In genomic region chr9:40332731-40333648, GRCm38 (mm10) we compare ENCODE assay signal across 9 mouse cellular contexts.
DNase-seq lines count a peak whose midpoint lies in the region; ATAC-seq and TF ChIP-seq lines count a peak whose summit lies in the region.
"Had no signal": no experiment of that assay in that cellular context is flagged by ENCODE, and none has a peak within 500 bp of the region (broad histone marks: within the 10 kb centered on the region; RNA-seq: fewer than 3 reads in every experiment).

No protein-coding gene starts in this region.

- TF ChIP-seq POLR2A in ES-Bruce4 (IDR thresholded peaks at IDR 0.05; ENCODE audit: insufficient read depth, low read length): no peak

- TF ChIP-seq CTCF in E14TG2a.4 (conservative IDR thresholded peaks at IDR 0.05; ENCODE audit: low read length) (no peak), ES-Bruce4 (IDR thresholded peaks at IDR 0.05; ENCODE audit: low read depth, low read length) (no peak)

- 81% methylated on average over 31 of the region's 31 CpGs for WGBS in hindbrain, embryonic 11.5 days
- WGBS in hindbrain, embryonic 13.5 days: 83% methylated on average over 31 of the region's 31 CpGs

- H3K27ac ChIP-seq in hindbrain, embryonic 11.5 days (ENCODE audit: low read depth, low read length): no peak overlapping the region
- no peak overlapping the region for H3K27ac ChIP-seq in hindbrain, embryonic 13.5 days
- H3K27ac ChIP-seq in ES-Bruce4 (ENCODE audit: insufficient read depth, low read length): peak overlapping the region; percentile 1
- H3K27ac ChIP-seq: liver, embryonic 14.5 days had no signal

- no peak overlapping the region for H3K9ac ChIP-seq in hindbrain, embryonic 11.5 days (ENCODE audit: low read depth, low read length)
- no peak overlapping the region for H3K9ac ChIP-seq in hindbrain, embryonic 13.5 days
- H3K9ac ChIP-seq in ES-Bruce4 (ENCODE audit: low read depth, poor library complexity, severe bottlenecking): peak overlapping the region; percentile 19
- H3K9ac ChIP-seq: liver, embryonic 14.5 days had no signal

- no peak overlapping the region for H3K4me3 ChIP-seq in hindbrain, embryonic 11.5 days (ENCODE audit: low read depth, low read length)
- no peak overlapping the region for H3K4me3 ChIP-seq in hindbrain, embryonic 13.5 days
- H3K4me3 ChIP-seq in E14TG2a.4 (replicated peaks; ENCODE audit: low read length) (peak overlapping the region; percentile 80), ES-Bruce4 (ENCODE audit: low read depth, low read length) (peak overlapping the region; percentile 66)

- H3K27me3 ChIP-seq in hindbrain, embryonic 11.5 days (ENCODE audit: control insufficient read depth, insufficient read depth, low read length): no peaks in the 10 kb centered on the region
- no peaks in the 10 kb centered on the region for H3K27me3 ChIP-seq in hindbrain, embryonic 13.5 days
- H3K27me3 ChIP-seq in E14TG2a.4 (ENCODE audit: insufficient read depth, low read length) (no peaks in the 10 kb centered on the region), ES-Bruce4 (ENCODE audit: control insufficient read depth, insufficient read depth, low read length, poor library complexity, severe bottlenecking) (no peaks in the 10 kb centered on the region)

- H3K4me1 ChIP-seq in hindbrain, embryonic 11.5 days (replicated peaks; ENCODE audit: control insufficient read depth, insufficient read depth, low read length): no peaks in the 10 kb centered on the region
- peaks cover 15% of the 10 kb centered on the region for H3K4me1 ChIP-seq in hindbrain, embryonic 13.5 days (replicated peaks)
- H3K4me1 ChIP-seq in E14TG2a.4 (replicated peaks; ENCODE audit: low read depth, low read length) (peaks cover 78% of the 10 kb centered on the region), ES-Bruce4 (ENCODE audit: control insufficient read depth, insufficient read depth, low read length) (peaks cover 5% of the 10 kb centered on the region)

- no peaks in the 10 kb centered on the region for H3K36me3 ChIP-seq in hindbrain, embryonic 11.5 days (ENCODE audit: control insufficient read depth, insufficient read depth, low read length)
- H3K36me3 ChIP-seq in hindbrain, embryonic 13.5 days: peaks cover 35% of the 10 kb centered on the region
- H3K36me3 ChIP-seq in E14TG2a.4 (ENCODE audit: insufficient read depth, low read length): peaks cover 14% of the 10 kb centered on the region
- no peaks in the 10 kb centered on the region for H3K36me3 ChIP-seq in ES-Bruce4 (ENCODE audit: control insufficient read depth, insufficient read depth, low read length, poor library complexity, severe bottlenecking)

- DNase-seq in hindbrain, embryonic 11.5 days (ENCODE audit: low spot score): no peak
- DNase-seq in cerebellum, adult 9-11 months: peak; percentile 78
- no peak for DNase-seq in heart, adult 9 months (ENCODE audit: low spot score in 2 of 2)
- DNase-seq in MN1 (ENCODE audit: low spot score): no peak
- DNase-seq: adrenal gland, adult 8-10 months had no signal

- ATAC-seq in hindbrain, embryonic 11.5 days (ENCODE audit: low FRiP score): 0 out of 2 replicates have a peak, but pooled peaks have one; percentile 6
- no peak for ATAC-seq in hindbrain, embryonic 13.5 days (ENCODE audit: low FRiP score)

- H3K4me2 ChIP-seq in hindbrain, embryonic 11.5 days (replicated peaks; ENCODE audit: low read depth, low read length): no peak overlapping the region
- H3K4me2 ChIP-seq in hindbrain, embryonic 13.5 days: no peak overlapping the region

- no peaks in the 10 kb centered on the region for H3K9me3 ChIP-seq in hindbrain, embryonic 11.5 days (ENCODE audit: control insufficient read depth, low read length)
- no peaks in the 10 kb centered on the region for H3K9me3 ChIP-seq in hindbrain, embryonic 13.5 days
- H3K9me3 ChIP-seq in E14TG2a.4 (ENCODE audit: low read length) (no peaks in the 10 kb centered on the region), ES-Bruce4 (replicated peaks; ENCODE audit: control insufficient read depth, insufficient read depth, low read length, poor library complexity, severe bottlenecking) (no peaks in the 10 kb centered on the region)

- TF ChIP-seq EP300 in ES-Bruce4 (IDR thresholded peaks at IDR 0.05; ENCODE audit: insufficient read depth, low read depth, low read length): 0 out of 2 replicates have a peak, but pooled peaks have one; percentile 9

Comparison
In these comparisons a context has a peak if more than half of its experiments do, and no peak if none do; other contexts are left out.
1. H3K4me3 ChIP-seq: peak in E14TG2a.4 (single experiment) and ES-Bruce4 (single experiment); none in hindbrain, embryonic 11.5 days (single experiment) and hindbrain, embryonic 13.5 days (single experiment).